Mouse (Mus musculus): Measurements from ENCODE around the gene Mastl. TPM values are rescaled to one million over a fixed set of nuclear protein-coding genes. Genes with fewer than 3 reads are reported as not detected.

Mastl gene
- polyA plus RNA-seq, 1 experiment from 2014 or later: 15.3 TPM

DNA sequence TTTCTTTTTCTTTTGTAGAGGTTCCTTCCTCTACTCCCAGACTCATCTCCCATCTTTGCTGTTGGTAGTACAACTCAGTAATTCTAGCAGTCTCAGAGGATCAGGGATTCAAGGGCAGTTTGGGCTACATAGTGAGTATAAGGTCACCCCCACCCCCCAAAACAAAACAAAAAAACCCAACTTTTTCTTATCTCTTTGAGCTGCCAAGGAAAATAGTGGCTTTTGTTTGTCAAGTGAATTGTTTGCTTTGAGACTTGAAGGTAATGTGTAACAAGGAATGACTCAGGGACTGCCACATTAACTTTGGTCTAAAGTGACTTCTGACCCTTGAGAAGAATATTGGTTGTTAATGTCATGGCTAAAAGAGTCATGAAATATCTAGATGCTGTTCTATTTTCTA, 80.0 kb downstream of the Mastl start:
- H3K36me3 ChIP-seq (replicated peaks; ENCODE audit: control insufficient read depth, insufficient read depth, low read depth, low read length): no peaks in the 10 kb centered on the region; the same call in 1 of the 2 replicates
- no peak overlapping the region for H3K9ac ChIP-seq (replicated peaks; ENCODE audit: low read length)
- no peaks in the 10 kb centered on the region for H3K9me3 ChIP-seq (replicated peaks; ENCODE audit: control insufficient read depth, low read length)
- ATAC-seq (replicated peaks; ENCODE audit: insufficient number of reproducible peaks, low FRiP score, low TSS enrichment, low read depth) (no peak), DNase-seq (ENCODE audit: low spot score) (no peak)
- no peak overlapping the region for H3K4me2 ChIP-seq (ENCODE audit: low read depth, low read length)
- H3K27me3 ChIP-seq (ENCODE audit: control insufficient read depth, insufficient read depth, low read length): no peaks in the 10 kb centered on the region
- no peak overlapping the region for H3K4me3 ChIP-seq (ENCODE audit: low read depth, low read length)
- H3K27ac ChIP-seq (replicated peaks; ENCODE audit: low read depth, low read length): no peak overlapping the region
- H3K4me1 ChIP-seq (ENCODE audit: control insufficient read depth, insufficient read depth, low read length): no peaks in the 10 kb centered on the region

DNA sequence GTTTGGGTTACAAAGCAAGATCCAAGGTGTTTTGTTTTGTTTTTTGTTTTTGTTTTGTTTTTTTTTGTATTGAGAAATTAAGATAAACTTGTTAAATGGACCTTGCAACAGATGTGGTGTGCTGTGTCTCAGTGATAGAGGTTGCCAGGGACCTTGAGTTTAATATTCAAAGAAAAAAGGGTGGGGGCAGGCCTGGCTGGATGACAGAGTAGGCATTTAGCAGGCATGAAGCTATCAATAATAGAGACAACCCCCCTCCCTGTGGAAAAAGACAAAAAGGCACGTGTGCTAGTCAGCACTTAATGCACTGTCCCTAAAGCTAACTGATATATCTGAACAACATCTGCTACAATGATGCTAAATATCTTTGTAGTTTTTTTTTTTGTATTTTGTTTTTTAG, 84.4 kb downstream of the Mastl start:
- DNase-seq (ENCODE audit: low spot score): no peak
- no peak overlapping the region for H3K9ac ChIP-seq (replicated peaks; ENCODE audit: low read length)
- 93% methylated on average over 1 of the region's 1 CpGs for WGBS
- H3K36me3 ChIP-seq (replicated peaks; ENCODE audit: control insufficient read depth, insufficient read depth, low read depth, low read length): no peaks in the 10 kb centered on the region
- no peak overlapping the region for H3K4me2 ChIP-seq (ENCODE audit: low read depth, low read length)
- no peak overlapping the region for H3K27ac ChIP-seq (replicated peaks; ENCODE audit: low read depth, low read length)
- no peaks in the 10 kb centered on the region for H3K4me1 ChIP-seq (ENCODE audit: control insufficient read depth, insufficient read depth, low read length)
- no peaks in the 10 kb centered on the region for H3K27me3 ChIP-seq (ENCODE audit: control insufficient read depth, insufficient read depth, low read length)
- ATAC-seq (replicated peaks; ENCODE audit: insufficient number of reproducible peaks, low FRiP score, low TSS enrichment, low read depth): no peak
- H3K4me3 ChIP-seq (ENCODE audit: low read depth, low read length): no peak overlapping the region
- no peaks in the 10 kb centered on the region for H3K9me3 ChIP-seq (replicated peaks; ENCODE audit: control insufficient read depth, low read length)

DNA sequence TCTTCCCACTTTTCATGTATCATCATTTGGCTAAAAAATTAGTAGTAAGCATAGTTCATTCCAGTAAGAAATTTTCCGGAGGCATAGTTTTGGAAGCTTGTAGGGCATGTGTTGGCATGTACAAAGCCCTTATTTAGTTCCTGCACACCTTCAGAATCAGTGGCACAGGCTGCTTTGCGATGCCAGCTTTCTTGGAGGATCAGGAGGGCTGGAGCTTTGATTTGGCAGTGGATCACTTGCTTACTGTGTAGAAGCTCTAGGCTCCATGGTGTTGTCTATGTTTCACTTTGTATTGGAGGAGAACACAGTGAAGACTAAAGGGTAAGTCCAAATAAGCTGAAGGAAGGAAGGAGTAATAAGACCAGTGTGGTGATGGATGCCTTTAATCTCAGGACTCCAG, 85.3 kb downstream of the Mastl start:
- no peak overlapping the region for H3K4me2 ChIP-seq (ENCODE audit: low read depth, low read length)
- H3K36me3 ChIP-seq (replicated peaks; ENCODE audit: control insufficient read depth, insufficient read depth, low read depth, low read length): no peaks in the 10 kb centered on the region
- no peak overlapping the region for H3K9ac ChIP-seq (replicated peaks; ENCODE audit: low read length)
- no peaks in the 10 kb centered on the region for H3K27me3 ChIP-seq (ENCODE audit: control insufficient read depth, insufficient read depth, low read length)
- no peaks in the 10 kb centered on the region for H3K9me3 ChIP-seq (replicated peaks; ENCODE audit: control insufficient read depth, low read length)
- H3K4me3 ChIP-seq (ENCODE audit: low read depth, low read length): no peak overlapping the region
- DNase-seq (ENCODE audit: low spot score): no peak
- no peak overlapping the region for H3K27ac ChIP-seq (replicated peaks; ENCODE audit: low read depth, low read length)
- no peaks in the 10 kb centered on the region for H3K4me1 ChIP-seq (ENCODE audit: control insufficient read depth, insufficient read depth, low read length)
- WGBS: 86% methylated on average over 2 of the region's 2 CpGs
- no peak for ATAC-seq (replicated peaks; ENCODE audit: insufficient number of reproducible peaks, low FRiP score, low TSS enrichment, low read depth)

DNA sequence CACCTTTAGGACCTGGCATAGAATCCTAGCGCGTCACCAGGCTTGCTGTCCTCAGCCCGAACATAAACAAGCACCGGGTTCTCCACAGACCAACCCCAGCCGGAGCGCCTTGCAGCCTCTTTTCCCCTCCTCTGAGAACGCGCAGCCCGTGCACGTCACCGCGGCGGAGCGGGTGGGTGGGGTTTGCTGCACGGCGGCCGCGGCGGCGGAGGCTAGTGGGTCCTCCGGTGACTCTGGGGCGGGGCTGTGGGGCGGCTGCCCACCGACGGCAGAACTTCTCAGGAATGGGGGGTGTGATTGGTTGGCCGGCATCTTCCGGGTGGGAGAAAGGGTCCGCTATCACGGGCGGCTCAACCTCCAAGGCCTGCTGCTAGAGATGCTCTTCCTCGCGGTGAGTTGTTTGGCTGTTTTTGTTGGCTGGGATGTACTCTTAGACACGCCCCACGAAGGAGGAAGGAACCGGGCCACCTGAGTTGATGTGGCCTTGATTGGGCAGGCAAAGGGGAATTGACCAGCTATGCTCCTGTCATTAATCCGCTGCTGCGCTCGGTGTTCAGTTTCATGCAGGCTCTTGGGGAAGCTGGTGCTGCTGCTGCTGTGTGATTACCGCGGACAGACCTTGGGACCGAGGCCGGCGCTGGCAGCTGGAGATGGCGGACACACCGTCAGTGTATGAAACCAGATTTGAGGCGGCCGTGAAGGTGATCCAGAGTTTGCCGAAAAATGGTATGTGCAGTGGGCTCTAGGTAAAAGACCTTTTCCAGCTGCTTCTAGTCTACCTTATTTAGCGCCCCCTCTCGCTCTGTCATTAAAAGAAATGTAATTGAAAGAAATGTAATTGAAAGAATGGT, 86.7 kb downstream of the Mastl start:
- peak; percentile 92 for ATAC-seq (replicated peaks; ENCODE audit: insufficient number of reproducible peaks, low FRiP score, low TSS enrichment, low read depth)
- peak overlapping the region; percentile 78 for H3K4me2 ChIP-seq (ENCODE audit: low read depth, low read length)
- peak; percentile 92 for DNase-seq (ENCODE audit: low spot score)
- H3K4me1 ChIP-seq (ENCODE audit: control insufficient read depth, insufficient read depth, low read length): no peaks in the 10 kb centered on the region
- no peaks in the 10 kb centered on the region for H3K36me3 ChIP-seq (replicated peaks; ENCODE audit: control insufficient read depth, insufficient read depth, low read depth, low read length)
- peak overlapping the region; percentile 80 for H3K27ac ChIP-seq (replicated peaks; ENCODE audit: low read depth, low read length)
- H3K9ac ChIP-seq (replicated peaks; ENCODE audit: low read length): peak overlapping the region; percentile 63
- peak overlapping the region; percentile 51 for H3K4me3 ChIP-seq (ENCODE audit: low read depth, low read length)
- no peaks in the 10 kb centered on the region for H3K27me3 ChIP-seq (ENCODE audit: control insufficient read depth, insufficient read depth, low read length)
- WGBS: 0% methylated on average over 50 of the region's 50 CpGs
- H3K9me3 ChIP-seq (replicated peaks; ENCODE audit: control insufficient read depth, low read length): no peaks in the 10 kb centered on the region

DNA sequence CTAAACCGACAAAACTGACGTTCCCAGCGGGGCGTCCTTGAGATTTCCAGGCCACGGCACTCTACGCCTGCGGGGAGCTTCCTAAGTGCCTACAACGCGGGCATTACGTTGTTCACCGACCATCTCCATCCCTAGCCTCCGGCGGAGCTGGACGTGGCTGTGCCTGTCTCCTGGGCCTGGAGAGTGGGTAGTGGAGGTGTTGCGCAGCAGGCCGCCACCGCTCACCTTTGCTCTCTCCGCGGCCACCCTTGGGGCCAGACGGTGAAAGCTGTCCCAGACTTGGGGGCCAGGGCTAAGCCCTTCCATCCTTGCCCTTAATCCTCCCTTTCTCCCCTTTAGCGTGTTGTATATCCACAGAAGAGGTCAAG, 87.5 kb downstream of the Mastl start:
- WGBS: 0% methylated on average over 21 of the region's 21 CpGs
- H3K36me3 ChIP-seq (replicated peaks; ENCODE audit: control insufficient read depth, insufficient read depth, low read depth, low read length): no peaks in the 10 kb centered on the region
- H3K4me2 ChIP-seq (ENCODE audit: low read depth, low read length): peak overlapping the region; percentile 78
- H3K9ac ChIP-seq (replicated peaks; ENCODE audit: low read length): peak overlapping the region; percentile 63
- ATAC-seq (replicated peaks; ENCODE audit: insufficient number of reproducible peaks, low FRiP score, low TSS enrichment, low read depth) (peak; percentile 74), DNase-seq (ENCODE audit: low spot score) (no peak)
- no peaks in the 10 kb centered on the region for H3K27me3 ChIP-seq (ENCODE audit: control insufficient read depth, insufficient read depth, low read length)
- peak overlapping the region; percentile 51 for H3K4me3 ChIP-seq (ENCODE audit: low read depth, low read length)
- H3K9me3 ChIP-seq (replicated peaks; ENCODE audit: control insufficient read depth, low read length): no peaks in the 10 kb centered on the region
- no peaks in the 10 kb centered on the region for H3K4me1 ChIP-seq (ENCODE audit: control insufficient read depth, insufficient read depth, low read length)
- H3K27ac ChIP-seq (replicated peaks; ENCODE audit: low read depth, low read length): peak overlapping the region; percentile 80

DNA sequence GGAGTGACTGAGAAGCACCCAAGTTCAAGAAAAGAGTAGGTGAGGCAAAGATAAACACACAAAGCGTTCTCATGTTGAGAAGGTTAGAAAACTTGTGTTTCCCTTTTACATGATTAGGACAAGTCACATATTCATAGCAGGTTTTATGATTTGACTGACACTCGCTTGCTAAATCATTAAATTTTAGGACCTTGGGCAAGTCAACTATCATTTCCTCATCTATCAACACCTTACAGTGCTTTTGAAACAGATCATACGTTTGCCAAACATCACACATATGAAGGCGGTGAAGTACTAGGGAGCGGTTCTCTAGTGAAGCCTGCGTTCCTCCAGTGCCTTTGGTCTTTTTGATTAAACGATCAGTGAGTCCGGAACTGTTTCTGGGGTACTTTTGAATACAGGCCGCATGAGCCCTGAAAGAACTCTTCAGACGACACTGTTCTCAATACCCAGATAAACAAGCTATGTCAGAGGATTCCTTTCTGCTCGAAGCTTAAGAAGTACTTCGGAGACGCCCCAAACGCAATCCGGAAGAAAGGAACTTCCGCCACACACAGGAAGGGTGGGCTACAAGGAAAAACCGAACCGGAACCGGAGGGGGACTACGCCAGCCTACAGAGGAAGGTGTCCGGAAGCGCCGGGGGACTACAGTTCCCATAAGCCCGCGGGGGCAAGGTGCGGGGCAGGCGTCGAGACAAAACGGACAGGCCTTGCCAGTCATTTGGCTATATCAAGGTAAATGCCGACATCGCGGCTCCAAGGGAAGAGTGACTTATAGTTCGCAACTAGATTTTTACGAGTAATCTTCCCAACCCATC, 88.1 kb downstream of the Mastl start, which contains the start of gene Acbd5:
Gene Acbd5, plus strand, starts transcription at position 616 of the 818 bp plus-strand sequence.
- peak within 1 kb of the TSS; percentile 78 for H3K4me2 ChIP-seq (ENCODE audit: low read depth, low read length)
- WGBS: 3% methylated on average over 34 of the region's 34 CpGs
- peak; percentile 93 for ATAC-seq (replicated peaks; ENCODE audit: insufficient number of reproducible peaks, low FRiP score, low TSS enrichment, low read depth)

More for the DNA sequence above, 88.1 kb downstream of the Mastl start, which contains the start of gene Acbd5:
- Histone ChIP-seq H3K27ac (replicated peaks; ENCODE audit: low read depth, low read length) (peak within 1 kb of the TSS; percentile 80), H3K36me3 (replicated peaks; ENCODE audit: control insufficient read depth, insufficient read depth, low read depth, low read length) (no peaks in the 10 kb centered on the region), H3K4me1 (ENCODE audit: control insufficient read depth, insufficient read depth, low read length) (no peaks in the 10 kb centered on the region), H3K9me3 (replicated peaks; ENCODE audit: control insufficient read depth, low read length) (no peaks in the 10 kb centered on the region), H3K4me3 (ENCODE audit: low read depth, low read length) (peak within 1 kb of the TSS; percentile 51), H3K9ac (replicated peaks; ENCODE audit: low read length) (peak within 1 kb of the TSS; percentile 63), H3K27me3 (ENCODE audit: control insufficient read depth, insufficient read depth, low read length) (no peaks in the 10 kb centered on the region)
- peak; percentile 98 for DNase-seq (ENCODE audit: low spot score)

Measured in embryonic facial prominence, embryonic 11.5 days (tissue).